Mouse (Mus musculus): Measurements from ENCODE around the gene Agrp.
"Not testable (repeated sequence)": the region's sequence is repeated elsewhere in the genome, so short reads cannot be mapped to it uniquely, and the experiment has no call there.

Agrp gene

GRCm38 (mm10) chr8:105596362-105597034, 40.7 kb downstream of the Agrp start:
- DNase-seq = peak; percentile 88

- peak; percentile 39 for DNase-seq
These were observed 42.5 kb downstream of the Agrp start for GRCm38 (mm10) chr8:105594451-105595242.

DNA sequence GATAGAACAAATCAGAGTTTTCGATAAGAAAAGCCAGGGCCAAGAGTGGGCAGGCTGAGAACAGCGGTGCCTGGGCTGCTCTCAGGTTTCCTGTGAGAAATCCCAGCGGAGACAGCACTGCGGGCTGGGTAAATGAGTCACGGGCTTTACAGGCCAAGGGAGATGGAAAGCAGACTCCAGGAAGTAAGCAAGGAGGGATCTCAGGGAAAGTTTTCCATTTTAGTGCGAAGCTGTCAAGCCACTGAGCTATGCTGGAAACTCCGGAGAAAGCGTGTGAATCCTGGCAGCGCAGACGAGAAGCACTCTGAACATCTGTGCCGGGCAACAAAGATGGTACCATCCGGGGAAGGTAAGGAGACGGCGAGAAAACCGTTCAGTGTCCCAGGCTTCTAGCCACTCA, 43.3 kb downstream of the Agrp start:
- peak; percentile 41 for DNase-seq

DNA sequence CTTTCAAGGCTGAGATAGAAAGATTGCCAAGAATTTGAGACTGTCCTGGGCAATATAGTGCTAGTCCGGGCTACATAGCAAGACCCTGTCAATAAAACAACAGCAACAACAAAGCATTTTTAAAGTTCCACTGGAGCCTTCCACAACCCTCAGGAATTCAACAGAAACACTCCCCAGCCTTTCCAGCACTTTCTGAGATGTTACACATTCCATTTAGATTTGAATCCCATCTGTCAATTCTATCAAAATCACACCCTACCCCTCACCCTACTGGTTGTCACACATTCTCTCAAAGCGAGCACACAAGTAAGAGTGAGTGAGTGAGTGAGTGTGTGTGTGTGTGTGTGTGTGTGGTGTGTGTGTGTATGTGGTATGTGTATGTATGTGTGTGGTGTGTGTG, 44.8 kb downstream of the Agrp start:
- DNase-seq = no peak

GRCm38 (mm10) chr8:105579719-105580118, 57.5 kb downstream of the Agrp start:
- no peak for DNase-seq

DNA sequence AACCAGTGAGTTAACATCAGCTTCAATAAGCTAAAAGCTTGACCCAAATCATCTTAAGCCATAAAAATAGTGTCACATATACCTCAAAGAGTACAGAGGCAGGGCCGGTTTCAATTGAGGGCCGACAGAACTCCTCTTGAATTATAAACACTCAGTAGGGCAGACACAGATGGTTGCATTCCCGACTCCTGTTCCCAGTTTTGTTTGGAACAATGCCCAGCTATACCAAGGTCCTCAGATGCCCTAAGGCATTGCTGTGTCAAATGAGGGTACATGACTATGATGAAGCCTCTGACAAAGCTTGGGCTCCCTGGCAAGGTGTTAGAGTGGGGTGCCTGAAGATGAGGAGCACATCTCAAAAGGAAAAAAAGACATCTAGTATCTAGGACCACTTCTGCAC, 61.7 kb downstream of the Agrp start:
- DNase-seq = no peak

DNA sequence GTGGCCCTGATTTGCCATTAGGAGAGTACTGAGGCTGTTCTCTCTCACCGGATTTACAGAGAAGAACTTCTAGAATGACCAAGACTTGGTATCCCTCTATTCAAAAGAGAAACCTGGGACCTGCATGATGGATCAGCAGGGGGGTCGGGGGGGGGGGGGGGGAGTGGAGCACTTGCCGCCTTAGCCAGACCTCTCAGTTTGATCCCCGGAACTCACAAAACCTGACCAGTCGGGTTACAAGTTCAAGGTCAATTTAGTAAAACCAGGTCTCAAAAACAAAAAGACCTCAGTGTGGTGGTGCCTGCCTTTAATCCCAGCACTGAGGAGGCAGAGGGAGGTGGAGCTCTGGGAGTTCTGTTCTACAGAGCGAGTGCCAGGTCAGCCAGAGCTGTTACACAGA, 62.5 kb downstream of the Agrp start:
- no peak for DNase-seq

DNA sequence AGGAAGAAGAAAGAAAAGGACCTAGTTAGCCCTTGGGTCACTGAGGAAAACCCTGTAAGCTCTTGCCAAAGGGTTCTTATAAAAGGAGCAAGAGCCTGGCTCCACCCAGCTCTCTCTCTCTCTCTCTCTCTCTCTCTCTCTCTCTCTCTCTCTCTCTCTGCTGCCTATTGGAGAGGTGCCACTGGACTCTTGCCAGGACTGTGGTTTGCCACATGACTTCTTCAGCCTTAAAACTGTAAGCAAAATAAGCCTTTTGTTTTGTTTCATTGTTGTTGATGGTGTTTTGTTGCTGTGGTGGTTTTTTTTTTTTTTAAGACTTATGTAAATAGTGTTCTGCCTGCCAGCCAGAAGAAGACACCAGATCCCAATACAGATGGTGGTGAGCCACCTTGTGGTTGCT, 63.8 kb downstream of the Agrp start:
- DNase-seq = no peak

GRCm38 (mm10) chr8:105571810-105572209, 65.4 kb downstream of the Agrp start:
- DNase-seq = no peak

DNA sequence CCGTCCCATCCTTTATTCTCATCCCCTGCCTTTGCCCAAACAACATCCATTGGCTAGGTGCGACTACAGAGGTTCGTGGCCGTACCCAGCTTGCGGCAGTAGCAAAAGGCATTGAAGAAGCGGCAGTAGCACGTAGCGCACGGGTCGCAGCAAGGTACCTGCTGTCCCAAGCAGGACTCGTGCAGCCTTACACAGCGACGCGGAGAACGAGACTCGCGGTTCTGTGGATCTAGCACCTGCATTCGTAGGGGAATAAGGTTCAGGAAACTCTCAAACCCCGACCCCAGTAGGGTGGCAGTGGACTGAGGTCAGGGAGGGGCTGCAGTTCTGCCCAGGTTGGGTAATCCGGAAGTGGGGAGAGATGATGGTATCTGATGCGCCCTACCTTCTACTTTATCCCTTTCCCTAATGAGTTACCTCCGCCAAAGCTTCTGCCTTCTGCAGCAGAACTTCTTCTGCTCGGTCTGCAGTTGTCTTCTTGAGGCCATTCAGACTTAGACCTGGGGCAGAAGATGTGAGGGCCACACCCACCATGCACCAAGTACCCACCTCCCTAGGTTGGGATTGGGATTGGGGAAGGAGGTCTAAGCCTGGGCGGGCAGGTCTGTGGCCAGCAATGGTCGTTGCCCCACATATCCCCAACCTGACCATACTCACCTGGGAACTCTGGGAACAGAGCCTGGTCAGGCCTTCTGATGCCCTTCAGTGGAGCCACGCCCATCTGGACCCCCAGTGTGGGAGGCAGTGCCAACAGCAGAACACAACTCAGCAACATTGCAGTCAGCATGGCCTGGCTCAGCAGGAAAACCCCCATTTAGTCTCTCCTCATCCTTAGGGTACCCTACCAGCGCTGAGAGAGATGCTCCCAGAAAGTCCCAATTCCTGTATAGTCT, 70.2 kb downstream of the Agrp start:
- peak; percentile 64 for DNase-seq

DNA sequence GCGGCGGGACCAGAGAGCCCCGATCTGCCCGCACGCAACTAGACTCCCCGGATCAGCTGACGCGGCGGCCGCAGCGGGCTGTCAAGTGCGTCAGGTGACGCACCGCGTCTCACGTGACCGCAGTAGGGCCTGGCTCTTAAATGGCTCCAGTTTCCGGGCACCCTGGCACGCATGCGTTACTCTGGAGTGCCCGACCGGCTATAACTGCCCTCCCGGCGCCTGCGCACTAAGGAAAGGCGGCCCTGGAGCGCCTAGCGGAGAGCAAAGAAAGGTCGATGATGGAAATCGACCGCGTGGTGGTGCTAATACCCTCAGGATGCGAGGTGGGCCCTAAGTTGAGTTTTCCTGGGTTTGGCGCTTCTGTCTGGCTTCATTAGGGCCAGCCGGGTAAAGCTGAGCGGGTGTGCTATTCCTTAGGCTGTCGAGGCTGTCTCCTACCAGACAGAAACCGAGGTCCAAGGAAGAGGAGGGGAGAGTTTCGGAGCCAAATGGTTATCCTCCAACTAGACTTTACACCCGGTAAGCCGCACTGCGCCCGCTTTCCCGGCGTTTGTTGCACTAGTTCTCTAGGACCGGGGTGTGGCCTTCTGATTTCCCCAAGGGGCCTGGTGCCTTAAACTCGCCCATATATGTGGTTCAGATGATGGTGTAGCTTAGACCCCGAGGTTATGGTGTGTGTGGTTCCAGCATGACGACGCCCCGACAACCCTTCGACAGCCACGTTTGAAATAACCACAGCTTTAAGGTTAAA, 71.1 kb downstream of the Agrp start, which contains the start of gene Atp6v0d1:
Gene Atp6v0d1, minus strand, starts transcription at position 96 of the 751 bp plus-strand sequence.
- peak; percentile 99 for DNase-seq

- DNase-seq = no peak
These were observed 71.8 kb downstream of the Agrp start for GRCm38 (mm10) chr8:105565401-105565881.

- not testable (repeated sequence) for DNase-seq
These were observed 72.5 kb downstream of the Agrp start for GRCm38 (mm10) chr8:105564573-105565229.

DNA sequence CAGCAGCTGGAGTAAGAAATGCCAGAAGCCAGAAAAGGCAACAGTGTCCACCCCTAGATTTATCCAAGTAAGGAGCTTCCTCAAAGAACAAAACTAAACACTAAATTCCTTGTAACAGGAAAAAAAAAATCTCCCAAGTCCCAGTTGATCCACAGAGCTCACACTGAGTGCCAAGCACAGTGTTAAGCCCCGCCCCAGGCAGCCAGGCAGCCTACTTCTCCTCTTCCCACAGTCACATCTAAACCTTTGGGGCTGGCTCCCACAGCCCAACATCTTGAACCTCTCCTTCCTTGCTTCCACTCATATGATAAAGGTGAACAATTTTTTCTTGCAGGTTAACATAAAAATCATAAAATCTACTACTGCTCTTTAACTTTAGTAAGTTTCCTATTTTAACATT, 73.3 kb downstream of the Agrp start:
- DNase-seq = no peak

DNA sequence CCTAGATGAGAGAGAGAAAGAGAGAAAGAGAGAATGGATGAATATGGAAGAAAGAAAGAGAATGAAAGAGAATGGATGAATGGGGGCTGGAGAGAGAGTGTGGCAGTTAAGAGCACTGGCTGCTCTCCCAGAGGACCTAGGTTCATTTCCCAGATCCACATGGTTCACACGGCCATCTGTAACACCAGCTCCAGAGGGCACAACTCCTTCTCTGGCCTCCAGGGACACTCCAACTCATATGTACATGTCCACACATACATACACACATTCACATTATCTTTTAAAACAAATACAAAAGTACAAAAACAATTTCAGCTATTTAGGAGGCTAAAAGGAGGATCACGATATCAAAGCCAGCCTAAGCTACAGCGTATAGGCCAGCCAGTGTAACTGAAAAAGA, 74.3 kb downstream of the Agrp start:
- no peak for DNase-seq

DNA sequence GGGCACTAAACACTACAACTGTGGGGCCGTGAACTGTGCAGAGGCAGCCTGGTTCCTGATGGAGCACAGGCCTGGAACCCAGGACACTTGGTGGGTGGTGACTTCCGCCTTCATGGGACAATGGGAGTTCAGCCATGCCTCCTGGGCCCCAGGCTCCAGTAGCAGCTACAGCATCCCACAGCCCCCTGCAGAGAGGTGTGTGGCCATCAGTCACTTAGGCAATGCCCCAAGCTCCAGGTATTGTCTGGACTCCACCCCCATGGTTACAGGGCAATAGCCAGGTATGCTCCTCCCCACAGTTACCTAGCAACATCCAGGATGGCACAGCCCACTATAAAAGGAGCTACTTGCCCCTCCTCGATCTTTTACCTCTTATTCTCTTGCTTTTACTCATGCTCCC, 82.0 kb downstream of the Agrp start:
- DNase-seq = no peak

GRCm38 (mm10) chr8:105554087-105554486, 83.1 kb downstream of the Agrp start:
- peak; percentile 52 for DNase-seq

DNA sequence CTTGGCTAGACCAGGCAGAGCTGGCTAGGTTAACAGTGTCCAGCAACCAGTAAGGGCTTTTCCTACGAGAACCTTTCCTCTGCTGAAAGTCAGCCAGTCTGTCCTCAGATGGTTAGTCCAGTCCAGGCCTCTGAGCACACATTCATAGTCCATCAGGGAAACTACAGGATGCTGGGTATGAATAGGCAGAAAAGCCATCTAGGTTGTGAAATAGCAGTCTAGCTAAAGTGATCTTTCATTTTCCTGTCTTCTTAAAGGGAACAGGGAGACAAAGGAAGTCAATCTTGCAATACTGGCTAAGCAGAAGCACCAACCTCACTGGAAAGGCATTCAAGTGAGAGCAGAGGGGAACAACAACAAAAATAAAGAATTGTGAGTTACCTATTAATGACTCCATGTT, 84.4 kb downstream of the Agrp start:
- no peak for DNase-seq

GRCm38 (mm10) chr8:105552032-105552431, 85.2 kb downstream of the Agrp start:
- no peak for DNase-seq

DNA sequence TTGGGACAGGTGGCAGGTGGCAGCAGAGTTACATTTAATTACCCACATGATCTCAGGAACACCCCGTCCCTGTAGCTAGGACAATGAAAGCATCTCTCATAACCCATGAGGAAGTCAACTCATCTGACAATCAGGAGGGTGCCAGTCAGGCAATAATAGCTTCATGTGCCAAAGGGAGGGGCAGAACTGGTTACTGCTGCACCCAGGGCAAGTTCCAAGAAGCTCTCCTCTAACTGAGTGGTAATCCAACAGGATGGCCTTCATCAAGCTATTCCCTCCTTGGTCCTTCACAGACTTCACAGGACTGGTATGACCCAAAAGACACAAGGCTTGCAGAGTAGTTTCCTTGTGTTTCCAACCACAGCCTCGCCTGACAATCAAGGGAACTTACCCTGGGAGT, 87.1 kb downstream of the Agrp start:
- no peak for DNase-seq

GRCm38 (mm10) chr8:105549506-105549905, 87.7 kb downstream of the Agrp start:
- no peak for DNase-seq
